Mouse (Mus musculus) C2C12 (cell line): ENCODE measurements at regions not wholly inside any gene's neighbourhood (a gene's known extent, or its start where the extent isn't known, plus 50 kb on each side); places are given as distances from the start of the nearest gene placed in this dataset.
"Not testable (repeated sequence)": the region's sequence is repeated elsewhere in the genome, so short reads cannot be mapped to it uniquely, and the experiment has no call there.

Source experiments
- H3K27me3 ChIP-seq: one replicate; pipeline ENCODE4 v1.6.1; 2011; ENCODE audit not compliant: control insufficient read depth, insufficient read depth, insufficient read length
- H3K36me3 ChIP-seq: one replicate; pipeline ENCODE4 v1.6.1; 2011; ENCODE audit not compliant: control insufficient read depth, insufficient read depth
- H3K4me3 ChIP-seq: one replicate; pipeline ENCODE4 v1.5.1; 2011; ENCODE audit warnings: mild to moderate bottlenecking, control low read depth; ENCODE audit not compliant: poor library complexity, insufficient read depth, severe bottlenecking
- H3K79me2 ChIP-seq: one replicate; pipeline ENCODE4 v1.6.1; 2011; ENCODE audit not compliant: control insufficient read depth, insufficient read depth
- H3K79me3 ChIP-seq: one replicate; pipeline ENCODE4 v1.6.1; 2011; ENCODE audit warnings: low read depth, control low read depth
- H3ac ChIP-seq: one replicate; pipeline ENCODE3; 2011; ENCODE audit warnings: low read depth; ENCODE audit not compliant: control insufficient read depth, insufficient read length
- CEBPB ChIP-seq: IDR thresholded peaks from one replicate; pipeline ENCODE4 v1.6.1; 2011; ENCODE audit warnings: low read depth, mild to moderate bottlenecking, control low read depth, moderate library complexity
- CTCF ChIP-seq: IDR thresholded peaks from one replicate; pipeline ENCODE4 v1.5.1; 2011; ENCODE audit not compliant: control insufficient read depth, insufficient read depth, insufficient read length
- FOSL1 ChIP-seq: IDR thresholded peaks from one replicate; pipeline ENCODE4 v1.8.0; 2011; ENCODE audit warnings: mild to moderate bottlenecking, low read length; ENCODE audit not compliant: poor library complexity, insufficient read depth, severe bottlenecking
- MAX ChIP-seq: IDR thresholded peaks from one replicate; pipeline ENCODE4 v1.6.1; 2011; ENCODE audit warnings: mild to moderate bottlenecking, control low read depth
- MYOD1 ChIP-seq: IDR thresholded peaks from one replicate; pipeline ENCODE4 v1.6.1; 2011; ENCODE audit warnings: low read depth; ENCODE audit not compliant: control insufficient read depth, insufficient read length
- MYOG ChIP-seq: IDR thresholded peaks from one replicate; pipeline ENCODE4 v1.6.1; 2011; ENCODE audit not compliant: control insufficient read depth, insufficient read length; ENCODE audit errors: extremely low read depth
- USF1 ChIP-seq: IDR thresholded peaks from one replicate; pipeline ENCODE4 v1.6.1; 2011; ENCODE audit warnings: low read depth, mild to moderate bottlenecking, control low read depth, moderate library complexity

DNA sequence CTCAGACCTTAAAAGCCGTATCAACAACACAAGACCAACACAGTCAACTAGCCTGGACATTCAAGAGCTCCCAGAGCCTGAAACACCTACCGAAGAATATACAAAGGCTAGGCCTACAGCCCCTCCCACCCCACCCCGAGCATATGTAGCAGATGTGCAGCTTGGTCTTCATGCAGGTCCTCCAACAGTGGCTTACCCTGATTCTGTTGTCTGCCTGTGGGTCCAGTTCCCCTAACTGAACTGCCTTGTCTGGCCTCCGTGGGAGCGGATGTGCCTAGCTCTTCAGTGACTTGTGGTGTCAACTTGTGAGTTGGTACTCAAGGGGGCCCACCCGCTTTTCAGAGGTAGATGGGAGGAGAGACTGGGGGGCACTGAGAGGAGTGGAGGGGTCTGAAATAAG, 398.6 kb downstream of the Arl4a start:
- no peaks in the 10 kb centered on the region for H3K79me3 ChIP-seq
- H3K36me3 ChIP-seq, result no peaks in the 10 kb centered on the region
- TF ChIP-seq CEBPB, result no peak
- TF ChIP-seq FOSL1, result no peak
- TF ChIP-seq USF1, result no peak
- TF ChIP-seq MYOG, result no peak
- TF ChIP-seq MYOD1, result no peak
- no peak for TF ChIP-seq MAX
- no peak for TF ChIP-seq CTCF
- no peaks in the 10 kb centered on the region for H3K79me2 ChIP-seq
- no peaks in the 10 kb centered on the region for H3K27me3 ChIP-seq
- H3ac ChIP-seq, result no peak overlapping the region
- no peak overlapping the region for H3K4me3 ChIP-seq

DNA sequence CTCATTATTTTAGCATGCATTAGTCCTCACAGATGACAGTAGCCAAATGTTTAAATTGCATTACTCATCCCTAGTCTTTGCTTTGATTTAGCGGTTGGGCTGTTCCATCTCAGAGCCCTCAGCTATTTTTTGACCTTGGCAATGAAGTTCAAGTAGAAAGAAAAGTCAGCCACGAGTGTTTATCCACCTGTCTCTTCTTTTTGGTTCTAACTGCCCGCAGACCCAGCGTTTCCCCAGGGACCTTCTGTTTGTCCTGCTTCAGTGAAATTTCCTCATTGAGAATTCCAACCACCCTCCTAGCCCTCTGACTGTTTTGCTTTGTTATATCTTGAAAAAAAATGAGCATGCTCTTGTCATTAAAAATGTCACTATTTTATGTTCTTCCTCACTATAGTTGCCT, 403.5 kb downstream of the Arl4a start:
- no peaks in the 10 kb centered on the region for H3K79me3 ChIP-seq
- H3K36me3 ChIP-seq, result no peaks in the 10 kb centered on the region
- no peak overlapping the region for H3ac ChIP-seq
- TF ChIP-seq MYOG, result no peak
- peak; percentile 90 for TF ChIP-seq MYOD1
- no peaks in the 10 kb centered on the region for H3K79me2 ChIP-seq
- H3K4me3 ChIP-seq, result no peak overlapping the region
- H3K27me3 ChIP-seq, result no peaks in the 10 kb centered on the region

DNA sequence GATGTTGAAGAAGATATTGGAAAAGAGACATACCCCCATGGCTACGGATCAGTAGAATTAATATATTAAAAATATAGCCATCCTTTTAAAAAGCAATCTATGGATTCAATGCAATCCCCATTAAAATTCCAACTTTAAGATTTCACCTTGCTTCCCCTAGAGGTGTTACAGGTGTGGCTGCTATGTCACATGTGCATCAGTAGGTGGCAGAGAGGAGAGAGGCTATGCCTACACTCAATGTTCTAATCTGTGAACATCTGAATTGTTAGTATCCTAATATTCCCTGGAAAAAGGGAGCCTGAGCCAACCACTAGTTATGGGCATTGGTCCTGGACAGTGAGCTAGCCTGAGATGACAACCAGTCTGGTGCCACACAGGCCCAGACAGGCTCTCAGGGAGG, 416.6 kb downstream of the Arl4a start:
- Histone ChIP-seq H3K4me3 (no peak overlapping the region), H3K79me2 (no peaks in the 10 kb centered on the region), H3K36me3 (no peaks in the 10 kb centered on the region), H3K79me3 (no peaks in the 10 kb centered on the region), H3K27me3 (no peaks in the 10 kb centered on the region), H3ac (no peak overlapping the region)
- TF ChIP-seq FOSL1 (no peak), USF1 (no peak), CEBPB (no peak), MYOD1 (no peak), MAX (no peak), CTCF (no peak), MYOG (no peak)

DNA sequence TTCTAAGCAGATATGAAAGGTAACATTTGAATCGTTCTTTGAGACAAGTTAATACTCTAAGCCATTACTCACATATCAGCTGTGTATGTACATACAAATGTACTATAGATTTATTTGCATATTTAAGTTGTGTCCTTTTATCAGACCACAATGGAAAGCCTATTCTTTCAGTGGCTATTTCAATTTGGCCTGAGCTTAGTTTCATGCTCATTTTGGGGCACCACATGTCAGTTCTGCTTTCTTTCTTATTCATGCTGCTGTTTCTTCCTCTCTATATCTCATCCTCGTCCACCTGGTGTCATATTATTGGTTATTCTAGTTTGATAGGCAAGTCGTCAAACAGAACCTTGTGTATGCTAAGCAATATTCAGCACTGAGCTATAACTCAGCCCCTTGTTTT, 432.5 kb downstream of the Arl4a start:
- H3K79me3 ChIP-seq, result no peaks in the 10 kb centered on the region
- TF ChIP-seq USF1, result no peak
- no peak for TF ChIP-seq MAX
- H3K27me3 ChIP-seq, result no peaks in the 10 kb centered on the region
- no peak overlapping the region for H3ac ChIP-seq
- no peaks in the 10 kb centered on the region for H3K36me3 ChIP-seq
- no peak overlapping the region for H3K4me3 ChIP-seq
- H3K79me2 ChIP-seq, result no peaks in the 10 kb centered on the region

- Histone ChIP-seq H3K79me2 (no peaks in the 10 kb centered on the region), H3ac (no peak overlapping the region), H3K36me3 (no peaks in the 10 kb centered on the region), H3K79me3 (no peaks in the 10 kb centered on the region), H3K4me3 (no peak overlapping the region), H3K27me3 (no peaks in the 10 kb centered on the region)
- TF ChIP-seq CEBPB, result no peak
- TF ChIP-seq CTCF, result no peak
- no peak for TF ChIP-seq USF1
- TF ChIP-seq FOSL1, result no peak
- TF ChIP-seq MYOG, result no peak
- no peak for TF ChIP-seq MAX
- no peak for TF ChIP-seq MYOD1
Measured at GRCm38 (mm10) chr12:39604723-39605122, 433.1 kb downstream of the Arl4a start.

DNA sequence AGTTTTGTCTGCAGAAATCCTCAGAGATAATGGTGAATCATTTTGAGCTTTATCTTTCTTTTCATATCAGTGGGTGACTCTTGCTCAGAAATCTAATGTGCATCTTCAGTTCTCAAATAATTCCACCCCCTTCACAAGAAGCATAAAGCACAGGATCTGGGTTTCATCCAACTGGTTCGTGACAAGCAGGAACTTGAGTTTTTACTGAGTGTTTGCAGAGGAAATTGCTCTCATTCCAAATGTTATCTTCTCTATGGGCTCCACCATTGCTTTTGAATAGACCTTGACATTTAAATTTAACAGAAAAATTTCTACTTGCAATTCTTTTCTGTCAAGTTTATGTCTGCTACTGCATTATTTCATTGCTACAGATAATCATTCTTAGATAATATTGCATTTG, 443.1 kb downstream of the Arl4a start:
- no peaks in the 10 kb centered on the region for H3K79me3 ChIP-seq
- H3K27me3 ChIP-seq, result no peaks in the 10 kb centered on the region
- TF ChIP-seq MYOG (no peak), CTCF (no peak), MYOD1 (no peak), USF1 (no peak), MAX (no peak), FOSL1 (no peak), CEBPB (no peak)
- no peaks in the 10 kb centered on the region for H3K79me2 ChIP-seq
- no peaks in the 10 kb centered on the region for H3K36me3 ChIP-seq
- H3K4me3 ChIP-seq, result no peak overlapping the region
- no peak overlapping the region for H3ac ChIP-seq

GRCm38 (mm10) chr12:39593781-39594180, 444.0 kb downstream of the Arl4a start:
- H3K4me3 ChIP-seq, H3K79me3 ChIP-seq, H3K36me3 ChIP-seq, H3K79me2 ChIP-seq, H3K27me3 ChIP-seq, H3ac ChIP-seq: not testable (repeated sequence)
